Mouse (Mus musculus) cerebellum, adult (tissue): ENCODE measurements around the gene Sox18.

Source experiments
- ATAC-seq: cut with Nextera tagmentation; 2 replicates; pipeline ENCODE4 v1.9.2; 2017; ENCODE audit warnings: mild to moderate bottlenecking, moderate library complexity, mixed read lengths; ENCODE audit not compliant: insufficient number of reproducible peaks, low FRiP score, low TSS enrichment

Sox18 gene

GRCm38 (mm10) chr2:181653065-181653464 is 18.4 kb downstream of the Sox18 start:
- ATAC-seq: no peak

GRCm38 (mm10) chr2:181648926-181649325 is 22.5 kb downstream of the Sox18 start:
- no peak for ATAC-seq

- no peak for ATAC-seq
Observed at GRCm38 (mm10) chr2:181646626-181647472, 24.6 kb downstream of the Sox18 start.

GRCm38 (mm10) chr2:181645666-181646065 is 25.8 kb downstream of the Sox18 start:
- ATAC-seq: no peak

- ATAC-seq: no peak
Observed at GRCm38 (mm10) chr2:181644361-181644760, 27.1 kb downstream of the Sox18 start.

- no peak for ATAC-seq
Observed at GRCm38 (mm10) chr2:181635865-181636264, 35.6 kb downstream of the Sox18 start.

GRCm38 (mm10) chr2:181632624-181633023 is 38.8 kb downstream of the Sox18 start:
- peak; percentile 61; the same call in 1 of the 2 replicates for ATAC-seq

- no peak for ATAC-seq
Observed at GRCm38 (mm10) chr2:181628471-181628870, 43.0 kb downstream of the Sox18 start.

- no peak for ATAC-seq
Observed at GRCm38 (mm10) chr2:181623401-181623800, 48.0 kb downstream of the Sox18 start.
